8 mouse cellular contexts compared by ENCODE assay signal in the genomic region with DNA sequence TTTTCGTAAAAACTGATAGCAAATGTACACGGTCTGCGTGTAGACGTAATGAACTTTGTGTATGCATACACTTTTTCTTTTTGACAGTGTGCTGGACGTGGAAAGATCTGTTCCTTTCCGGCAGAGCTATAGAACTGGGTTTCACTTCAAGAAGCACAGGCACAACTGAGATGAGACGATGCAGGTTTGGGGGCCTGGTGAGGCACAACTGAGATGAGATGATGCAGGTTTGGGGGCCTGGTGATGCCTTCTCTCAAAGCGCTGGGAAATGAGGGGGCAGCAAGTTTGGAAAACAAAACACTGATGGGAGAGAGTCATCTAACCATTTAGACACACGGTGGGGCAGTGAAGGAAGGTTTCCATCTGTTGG. TPM values are rescaled to one million over a fixed set of nuclear protein-coding genes. Genes with fewer than 3 reads are reported as not detected.
DNase-seq lines count a peak whose midpoint lies in the region; ATAC-seq and TF ChIP-seq lines count a peak whose summit lies in the region.

No protein-coding gene starts in this region.

- WGBS in forebrain, embryonic 15.5 days = 54% methylated on average over 9 of the region's 9 CpGs
- WGBS in liver, embryonic 16.5 days (ENCODE audit: insufficient replicate concordance) = 57% methylated on average over 9 of the region's 9 CpGs

- no peaks in the 10 kb centered on the region for H3K27me3 ChIP-seq in forebrain, embryonic 15.5 days
- no peaks in the 10 kb centered on the region for H3K27me3 ChIP-seq in liver, embryonic 16.5 days (ENCODE audit: control insufficient read depth, insufficient read depth, low read depth, low read length)

- peak overlapping the region; percentile 77 for H3K9ac ChIP-seq in forebrain, embryonic 15.5 days (replicated peaks)
- peak overlapping the region; percentile 83 for H3K9ac ChIP-seq in liver, embryonic 16.5 days (ENCODE audit: low read depth, low read length)

- no peaks in the 10 kb centered on the region for H3K9me3 ChIP-seq in forebrain, embryonic 15.5 days
- H3K9me3 ChIP-seq in liver, embryonic 16.5 days (replicated peaks; ENCODE audit: control insufficient read depth, low read length) = no peaks in the 10 kb centered on the region

- H3K4me1 ChIP-seq in forebrain, embryonic 15.5 days = peaks cover 32% of the 10 kb centered on the region
- H3K4me1 ChIP-seq in liver, embryonic 16.5 days (ENCODE audit: control insufficient read depth, low read depth, low read length) = peaks cover 25% of the 10 kb centered on the region

- H3K36me3 ChIP-seq in forebrain, embryonic 15.5 days = no peaks in the 10 kb centered on the region
- no peaks in the 10 kb centered on the region for H3K36me3 ChIP-seq in liver, embryonic 16.5 days (ENCODE audit: control insufficient read depth, insufficient read depth)

- peak overlapping the region; percentile 90 for H3K27ac ChIP-seq in gastrocnemius, adult 2 months
- H3K27ac ChIP-seq in forebrain, embryonic 15.5 days (replicated peaks) = peak overlapping the region; percentile 79
- 0 out of 2 replicates have a peak overlapping the region, but pooled peaks have one; percentile 78 for H3K27ac ChIP-seq in liver, embryonic 16.5 days (ENCODE audit: low read length)

- H3K4me3 ChIP-seq in gastrocnemius, adult 2 months = peak overlapping the region; percentile 77
- H3K4me3 ChIP-seq in forebrain, embryonic 15.5 days = peak overlapping the region; percentile 68
- H3K4me3 ChIP-seq in liver, embryonic 16.5 days (ENCODE audit: low read depth, low read length) = peak overlapping the region; percentile 83

- DNase-seq in gastrocnemius, adult 2 months = no peak
- DNase-seq in gastrocnemius, adult 8-10 months (ENCODE audit: low spot score in 2 of 2) = no peak
- DNase-seq in c-Kit-positive CD71-positive TER-119-positive erythroid progenitor cells, embryonic 14.5 days (ENCODE audit: low spot score) = no peak
- DNase-seq in spleen, postnatal 36 days (ENCODE audit: low spot score in 2 of 2) = no peak
- DNase-seq in retina, postnatal 1 day = no peak

- H3K4me2 ChIP-seq in forebrain, embryonic 15.5 days (replicated peaks) = peak overlapping the region; percentile 76
- H3K4me2 ChIP-seq in liver, embryonic 16.5 days (ENCODE audit: low read depth, low read length) = peak overlapping the region; percentile 82

- no peak for TF ChIP-seq CTCF in gastrocnemius, adult 2 months (IDR thresholded peaks at IDR 0.05)

- intact Hi-C loops in gastrocnemius, adult 2 months (cut with DNase I) = no loop called here

- peak; percentile 27 for ATAC-seq in CD4-positive, CD25-positive, alpha-beta regulatory T cell, adult 4 months
- ATAC-seq in forebrain, embryonic 15.5 days (replicated peaks) = no peak
- no peak for ATAC-seq in liver, embryonic 16.5 days (ENCODE audit: low read depth)

RNA-seq across cellular contexts. Expression of gene Acbd6, which starts 0.3 kb away (rescaled TPM):
- total RNA-seq in gastrocnemius, adult 2 months (2021) = 10 to 100 TPM; 54.4 to 65.2 TPM
- total RNA-seq in gastrocnemius, adult 8-10 months (2022) = 10 to 100 TPM; 51.5 to 66.7 (median 60.1) TPM
- 10 to 100 TPM in 1 of 2 experiments, 1 to 10 TPM in 1; 3.2 to 13.0 TPM for polyA plus RNA-seq in CD4-positive, CD25-positive, alpha-beta regulatory T cell, adult 4 months (2017; shearing (Covaris generic))
- 97.7 and 106 TPM in 2 replicates for polyA plus RNA-seq in forebrain, embryonic 15.5 days (2015; fragmentation: Nextera tagmentation; extraction: Ambion mirVana)
- polyA plus RNA-seq in liver, embryonic 16.5 days (2015; fragmentation: Nextera tagmentation; extraction: Ambion mirVana) = 28.6 and 29.1 TPM in 2 replicates
